Mouse (Mus musculus) forebrain, embryonic 15.5 days (tissue): ENCODE results near the gene Ntm. TPM values are rescaled to one million over a fixed set of nuclear protein-coding genes. Genes with fewer than 3 reads are reported as not detected.

Source experiments
- ATAC-seq: fragments of 200-750 bp; cut with Nextera tagmentation; replicated peaks from 2 replicates; pipeline ENCODE4 v1.8.0; 2017; ENCODE audit warnings: mild to moderate bottlenecking, moderate TSS enrichment, moderate library complexity
- H3K27ac ChIP-seq: fragments of 300-500 bp; sonication (generic); replicated peaks from 2 replicates; pipeline ENCODE4 v1.5.1; 2015; ENCODE audit warnings: mild to moderate bottlenecking, inconsistent platforms
- H3K27me3 ChIP-seq: fragments of 300-500 bp; sonication (generic); 2 replicates; pipeline ENCODE4 v1.6.1; 2015; ENCODE audit warnings: inconsistent platforms
- H3K36me3 ChIP-seq: fragments of 300-500 bp; sonication (generic); 2 replicates; pipeline ENCODE4 v1.6.1; 2015; ENCODE audit warnings: mild to moderate bottlenecking, inconsistent platforms
- H3K4me1 ChIP-seq: fragments of 300-500 bp; sonication (generic); 2 replicates; pipeline ENCODE4 v1.6.1; 2015; ENCODE audit warnings: inconsistent platforms
- H3K4me2 ChIP-seq: fragments of 300-500 bp; sonication (generic); replicated peaks from 2 replicates; pipeline ENCODE4 v1.6.1; 2015; ENCODE audit warnings: mild to moderate bottlenecking, inconsistent platforms
- H3K4me3 ChIP-seq: fragments of 300-500 bp; sonication (generic); 2 replicates; pipeline ENCODE4 v1.5.1; 2015; ENCODE audit warnings: mild to moderate bottlenecking, inconsistent platforms
- H3K9ac ChIP-seq: fragments of 300-500 bp; sonication (generic); replicated peaks from 2 replicates; pipeline ENCODE4 v1.6.1; 2015; ENCODE audit warnings: mild to moderate bottlenecking, inconsistent platforms
- H3K9me3 ChIP-seq: fragments of 300-500 bp; sonication (generic); 2 replicates; pipeline ENCODE4 v1.6.1; 2016; ENCODE audit warnings: inconsistent platforms
- WGBS: fragments of 180-500 bp; shearing (Covaris S2); methylation state at CpG from one replicate; pipeline ENCODE4 v1.1.7; 2015; ENCODE audit warnings: mixed read lengths; 5-methylcytosine and 5-hydroxymethylcytosine counted together
- polyA plus RNA-seq: library from polyadenylated mRNA; unstranded; fragments of >200 nt; fragmentation: Nextera tagmentation; extraction: Ambion mirVana; gene quantifications from 2 replicates; pipeline ENCODE4 v1.2.1, GENCODE M21; 2015

Ntm gene
- polyA plus RNA-seq, 1 experiment from 2014 or later: 98.7 TPM

GRCm38 (mm10) chr9:29645796-29646400 lies 317.0 kb downstream of the Ntm start:
- Histone ChIP-seq H3K4me3 (no peak overlapping the region), H3K36me3 (no peaks in the 10 kb centered on the region), H3K4me2 (no peak overlapping the region), H3K4me1 (peaks cover 15% of the 10 kb centered on the region), H3K27ac (no peak overlapping the region), H3K9ac (no peak overlapping the region), H3K27me3 (no peaks in the 10 kb centered on the region), H3K9me3 (no peaks in the 10 kb centered on the region)
- WGBS: 24% methylated on average over 8 of the region's 8 CpGs
- no peak for ATAC-seq

- H3K9me3 ChIP-seq: no peaks in the 10 kb centered on the region
- no peaks in the 10 kb centered on the region for H3K36me3 ChIP-seq
- 22% methylated on average over 11 of the region's 11 CpGs for WGBS
- H3K27me3 ChIP-seq: no peaks in the 10 kb centered on the region
- H3K4me1 ChIP-seq: peaks cover 13% of the 10 kb centered on the region
- no peak overlapping the region for H3K4me2 ChIP-seq
- ATAC-seq: 0 out of 2 replicates have a peak, but pooled peaks have one; percentile 55
- no peak overlapping the region for H3K27ac ChIP-seq
- no peak overlapping the region for H3K4me3 ChIP-seq
- H3K9ac ChIP-seq: no peak overlapping the region
Observed at GRCm38 (mm10) chr9:29642997-29643657, 319.8 kb downstream of the Ntm start.

- Histone ChIP-seq H3K27ac (no peak overlapping the region), H3K4me1 (no peaks in the 10 kb centered on the region), H3K9ac (no peak overlapping the region), H3K27me3 (no peaks in the 10 kb centered on the region), H3K4me2 (no peak overlapping the region), H3K36me3 (no peaks in the 10 kb centered on the region), H3K4me3 (no peak overlapping the region), H3K9me3 (no peaks in the 10 kb centered on the region)
- 86% methylated on average over 8 of the region's 8 CpGs for WGBS
- ATAC-seq: no peak
Observed at GRCm38 (mm10) chr9:29637335-29637734, 325.6 kb downstream of the Ntm start.

GRCm38 (mm10) chr9:29617181-29617580 lies 345.8 kb downstream of the Ntm start:
- Histone ChIP-seq H3K4me3 (no peak overlapping the region), H3K27me3 (no peaks in the 10 kb centered on the region), H3K9ac (no peak overlapping the region), H3K27ac (no peak overlapping the region; the same call in 1 of the 2 replicates), H3K4me1 (peaks cover 1% of the 10 kb centered on the region; the same call in 1 of the 2 replicates), H3K36me3 (no peaks in the 10 kb centered on the region), H3K4me2 (no peak overlapping the region), H3K9me3 (no peaks in the 10 kb centered on the region)
- WGBS: 70% methylated on average over 5 of the region's 5 CpGs
- ATAC-seq: no peak

GRCm38 (mm10) chr9:29612020-29612612 lies 350.8 kb downstream of the Ntm start:
- H3K9me3 ChIP-seq: no peaks in the 10 kb centered on the region
- 33% methylated on average over 7 of the region's 7 CpGs for WGBS
- H3K4me3 ChIP-seq: no peak overlapping the region
- no peak overlapping the region for H3K27ac ChIP-seq
- H3K9ac ChIP-seq: no peak overlapping the region
- no peaks in the 10 kb centered on the region for H3K36me3 ChIP-seq
- no peaks in the 10 kb centered on the region for H3K27me3 ChIP-seq
- ATAC-seq: no peak
- H3K4me1 ChIP-seq: peaks cover 3% of the 10 kb centered on the region; the same call in 1 of the 2 replicates
- H3K4me2 ChIP-seq: no peak overlapping the region

- H3K9ac ChIP-seq: no peak overlapping the region
- no peaks in the 10 kb centered on the region for H3K27me3 ChIP-seq
- ATAC-seq: no peak
- H3K27ac ChIP-seq: 0 out of 2 replicates have a peak overlapping the region, but pooled peaks have one; percentile 9
- H3K4me2 ChIP-seq: no peak overlapping the region
- H3K9me3 ChIP-seq: no peaks in the 10 kb centered on the region
- 0 out of 2 replicates have a peak, but pooled peaks cover 2% of the 10 kb centered on the region for H3K36me3 ChIP-seq
- H3K4me3 ChIP-seq: no peak overlapping the region
- 76% methylated on average over 2 of the region's 2 CpGs for WGBS
- H3K4me1 ChIP-seq: peaks cover 3% of the 10 kb centered on the region; the same call in 1 of the 2 replicates
Observed at GRCm38 (mm10) chr9:29610867-29611266, 352.1 kb downstream of the Ntm start.

GRCm38 (mm10) chr9:29597665-29598064 lies 365.3 kb downstream of the Ntm start:
- Histone ChIP-seq H3K4me3 (no peak overlapping the region), H3K27me3 (no peaks in the 10 kb centered on the region), H3K9ac (no peak overlapping the region), H3K27ac (no peak overlapping the region), H3K4me2 (no peak overlapping the region), H3K4me1 (peaks cover 14% of the 10 kb centered on the region; the same call in 1 of the 2 replicates), H3K36me3 (no peaks in the 10 kb centered on the region), H3K9me3 (no peaks in the 10 kb centered on the region)
- WGBS: 20% methylated on average over 4 of the region's 4 CpGs
- no peak for ATAC-seq

- Histone ChIP-seq H3K9ac (no peak overlapping the region), H3K27me3 (no peaks in the 10 kb centered on the region), H3K36me3 (no peaks in the 10 kb centered on the region), H3K27ac (no peak overlapping the region), H3K4me3 (no peak overlapping the region), H3K4me1 (peaks cover 14% of the 10 kb centered on the region; the same call in 1 of the 2 replicates), H3K4me2 (no peak overlapping the region), H3K9me3 (no peaks in the 10 kb centered on the region)
- ATAC-seq: no peak
- WGBS: 80% methylated on average over 9 of the region's 9 CpGs
Observed at GRCm38 (mm10) chr9:29595321-29595720, 367.6 kb downstream of the Ntm start.

GRCm38 (mm10) chr9:29594537-29595294 lies 368.2 kb downstream of the Ntm start:
- no peak for ATAC-seq
- WGBS: 72% methylated on average over 21 of the region's 21 CpGs
- no peaks in the 10 kb centered on the region for H3K27me3 ChIP-seq
- H3K27ac ChIP-seq: no peak overlapping the region
- no peak overlapping the region for H3K4me3 ChIP-seq
- no peak overlapping the region for H3K9ac ChIP-seq
- no peaks in the 10 kb centered on the region for H3K36me3 ChIP-seq
- H3K4me1 ChIP-seq: peaks cover 14% of the 10 kb centered on the region; the same call in 1 of the 2 replicates
- no peaks in the 10 kb centered on the region for H3K9me3 ChIP-seq
- H3K4me2 ChIP-seq: no peak overlapping the region

GRCm38 (mm10) chr9:29587376-29587775 lies 375.6 kb downstream of the Ntm start:
- H3K9ac ChIP-seq: no peak overlapping the region
- 0 out of 2 replicates have a peak, but pooled peaks have one; percentile 58 for ATAC-seq
- H3K27me3 ChIP-seq: no peaks in the 10 kb centered on the region
- no peak overlapping the region for H3K27ac ChIP-seq
- H3K4me1 ChIP-seq: peaks cover 12% of the 10 kb centered on the region
- WGBS: 31% methylated on average over 5 of the region's 5 CpGs
- H3K4me3 ChIP-seq: no peak overlapping the region
- H3K36me3 ChIP-seq: no peaks in the 10 kb centered on the region
- no peaks in the 10 kb centered on the region for H3K9me3 ChIP-seq
- no peak overlapping the region for H3K4me2 ChIP-seq

GRCm38 (mm10) chr9:29586381-29586770 lies 376.6 kb downstream of the Ntm start:
- no peak overlapping the region for H3K27ac ChIP-seq
- no peaks in the 10 kb centered on the region for H3K27me3 ChIP-seq
- WGBS: 78% methylated on average over 10 of the region's 10 CpGs
- no peak overlapping the region for H3K9ac ChIP-seq
- no peak overlapping the region for H3K4me3 ChIP-seq
- H3K4me1 ChIP-seq: peaks cover 12% of the 10 kb centered on the region
- H3K9me3 ChIP-seq: no peaks in the 10 kb centered on the region
- H3K4me2 ChIP-seq: no peak overlapping the region
- no peaks in the 10 kb centered on the region for H3K36me3 ChIP-seq
- ATAC-seq: no peak
